ENCODE assay signal across 9 mouse cellular contexts in genomic region chr1:72578806-72579205, GRCm38 (mm10). TPM values are rescaled to one million over a fixed set of nuclear protein-coding genes. Genes with fewer than 3 reads are reported as not detected.
DNase-seq lines count a peak whose midpoint lies in the region; ATAC-seq and TF ChIP-seq lines count a peak whose summit lies in the region.
"Had no signal": no experiment of that assay in that cellular context is flagged by ENCODE, and none has a peak within 500 bp of the region (broad histone marks: within the 10 kb centered on the region; RNA-seq: fewer than 3 reads in every experiment).

No protein-coding gene starts in this region.

- H3K36me3 ChIP-seq in kidney, postnatal 0 days (ENCODE audit: insufficient read depth, low read length): no peaks in the 10 kb centered on the region
- H3K36me3 ChIP-seq in forebrain, embryonic 12.5 days (replicated peaks): no peaks in the 10 kb centered on the region
- H3K36me3 ChIP-seq in midbrain, embryonic 11.5 days (ENCODE audit: control insufficient read depth, insufficient read depth, low read length): no peaks in the 10 kb centered on the region

- H3K4me1 ChIP-seq in kidney, postnatal 0 days (replicated peaks; ENCODE audit: insufficient read depth, low read length): 0 out of 2 replicates have a peak, but pooled peaks cover 10% of the 10 kb centered on the region
- peaks cover 29% of the 10 kb centered on the region for H3K4me1 ChIP-seq in forebrain, embryonic 12.5 days
- peaks cover 12% of the 10 kb centered on the region; the same call in 1 of the 2 replicates for H3K4me1 ChIP-seq in midbrain, embryonic 11.5 days (ENCODE audit: control insufficient read depth, insufficient read depth, low read length)

- no peak for ATAC-seq in kidney, postnatal 0 days (replicated peaks; ENCODE audit: low FRiP score, low read depth)
- no peak for ATAC-seq in forebrain, embryonic 12.5 days (ENCODE audit: low FRiP score)
- ATAC-seq in midbrain, embryonic 11.5 days (ENCODE audit: low FRiP score): no peak

- 0 out of 2 replicates have a peak, but pooled peaks cover 3% of the 10 kb centered on the region for H3K27me3 ChIP-seq in kidney, postnatal 0 days (ENCODE audit: insufficient read depth, low read length)
- peaks cover 8% of the 10 kb centered on the region for H3K27me3 ChIP-seq in forebrain, embryonic 12.5 days
- H3K27me3 ChIP-seq in midbrain, embryonic 11.5 days (ENCODE audit: control insufficient read depth, insufficient read depth, low read length): no peaks in the 10 kb centered on the region; the same call in 1 of the 2 replicates

- peak; percentile 30 for DNase-seq in kidney, postnatal 0 days (ENCODE audit: low spot score)
- DNase-seq in kidney, adult 11 months: no peak
- DNase-seq in ES-CJ7 (ENCODE audit: low read depth, low spot score): peak; percentile 70
- DNase-seq in midbrain, embryonic 11.5 days (ENCODE audit: low spot score, missing footprints): peak; percentile 93
- DNase-seq in gastrocnemius, postnatal 25 days: no peak
- DNase-seq in ovary, postnatal 10 days (ENCODE audit: low spot score): no peak
- DNase-seq in kidney, adult 8-10 months: no peak

- no peak overlapping the region for H3K27ac ChIP-seq in kidney, postnatal 0 days
- no peak overlapping the region for H3K27ac ChIP-seq in forebrain, embryonic 12.5 days
- H3K27ac ChIP-seq in midbrain, embryonic 11.5 days (ENCODE audit: low read depth, low read length): no peak overlapping the region

- H3K9ac ChIP-seq in kidney, postnatal 0 days (ENCODE audit: low read depth, low read length): no peak overlapping the region
- H3K9ac ChIP-seq in forebrain, embryonic 12.5 days: no peak overlapping the region
- no peak overlapping the region for H3K9ac ChIP-seq in midbrain, embryonic 11.5 days (ENCODE audit: low read length)

- no peaks in the 10 kb centered on the region for H3K9me3 ChIP-seq in kidney, postnatal 0 days (replicated peaks; ENCODE audit: low read length)
- H3K9me3 ChIP-seq in forebrain, embryonic 12.5 days: no peaks in the 10 kb centered on the region
- no peaks in the 10 kb centered on the region for H3K9me3 ChIP-seq in midbrain, embryonic 11.5 days (ENCODE audit: control insufficient read depth, low read length)

- WGBS in kidney, postnatal 0 days: 28% methylated on average over 4 of the region's 4 CpGs
- WGBS in forebrain, embryonic 12.5 days: 23% methylated on average over 4 of the region's 4 CpGs
- WGBS in midbrain, embryonic 11.5 days: 20% methylated on average over 4 of the region's 4 CpGs

- H3K4me2 ChIP-seq in kidney, postnatal 0 days (ENCODE audit: low read length): peak overlapping the region; percentile 25
- peak overlapping the region; percentile 41 for H3K4me2 ChIP-seq in forebrain, embryonic 12.5 days
- peak overlapping the region; percentile 14; the same call in 1 of the 2 replicates for H3K4me2 ChIP-seq in midbrain, embryonic 11.5 days

- H3K4me3 ChIP-seq in kidney, postnatal 0 days (replicated peaks; ENCODE audit: low read depth, low read length): no peak overlapping the region
- H3K4me3 ChIP-seq in forebrain, embryonic 12.5 days (replicated peaks): no peak overlapping the region
- H3K4me3 ChIP-seq in midbrain, embryonic 11.5 days (ENCODE audit: low read depth, low read length): no peak overlapping the region

- TF ChIP-seq CTCF in kidney, postnatal 0 days (IDR thresholded peaks at IDR 0.05; ENCODE audit: low read depth): no peak

RNA-seq across cellular contexts. Expression of gene Smarcal1, which starts 4.2 kb away (rescaled TPM):
- 13.5 and 13.8 TPM in 2 replicates for polyA plus RNA-seq in kidney, postnatal 0 days (2015; fragmentation: Nextera tagmentation; extraction: Ambion mirVana)
- 31.7 and 31.8 TPM in 2 replicates for polyA plus RNA-seq in forebrain, embryonic 12.5 days (2016; fragmentation: Nextera tagmentation; extraction: Ambion mirVana)
- polyA plus RNA-seq in midbrain, embryonic 11.5 days (2014; fragmentation: Nextera tagmentation; extraction: Ambion mirVana): 30.9 and 33.4 TPM in 2 replicates
- total RNA-seq in gastrocnemius, postnatal 25 days (2021): 10 to 100 TPM; 16.4 to 17.1 TPM

RNA-seq across cellular contexts. Expression of gene March4, which starts 42.1 kb away (rescaled TPM):
- not detected in 2 replicates for polyA plus RNA-seq in kidney, postnatal 0 days (2015; fragmentation: Nextera tagmentation; extraction: Ambion mirVana)
- 0.57 and 0.91 TPM in 2 replicates for polyA plus RNA-seq in forebrain, embryonic 12.5 days (2016; fragmentation: Nextera tagmentation; extraction: Ambion mirVana)
- 0.79 and 0.92 TPM in 2 replicates for polyA plus RNA-seq in midbrain, embryonic 11.5 days (2014; fragmentation: Nextera tagmentation; extraction: Ambion mirVana)
- total RNA-seq in gastrocnemius, postnatal 25 days (2021): under 1 TPM; 0.13 to 0.41 TPM
- total RNA-seq: heart, postnatal 25 days had no signal

Comparison
In these comparisons a context has a peak if more than half of its experiments do, and no peak if none do; other contexts are left out.
1. DNase-seq: peak in kidney, postnatal 0 days (single experiment), ES-CJ7 (single experiment) and midbrain, embryonic 11.5 days (single experiment); none in kidney, adult 11 months (single experiment), gastrocnemius, postnatal 25 days (single experiment), ovary, postnatal 10 days (single experiment) and kidney, adult 8-10 months (0 of 2).
2. Peak in every context shown above with its lines, with median percentiles within 50 percentile points of each other: H3K4me2 ChIP-seq.